Mouse (Mus musculus): ENCODE results near the gene Cux1. TPM values are rescaled to one million over a fixed set of nuclear protein-coding genes. Genes with fewer than 3 reads are reported as not detected.
A peak's percentile ranks its signal among the peaks of the same experiment; 100 is the strongest.

The Cux1 gene
- polyA plus RNA-seq, 1 experiment from 2014 or later, result 139 TPM

DNA sequence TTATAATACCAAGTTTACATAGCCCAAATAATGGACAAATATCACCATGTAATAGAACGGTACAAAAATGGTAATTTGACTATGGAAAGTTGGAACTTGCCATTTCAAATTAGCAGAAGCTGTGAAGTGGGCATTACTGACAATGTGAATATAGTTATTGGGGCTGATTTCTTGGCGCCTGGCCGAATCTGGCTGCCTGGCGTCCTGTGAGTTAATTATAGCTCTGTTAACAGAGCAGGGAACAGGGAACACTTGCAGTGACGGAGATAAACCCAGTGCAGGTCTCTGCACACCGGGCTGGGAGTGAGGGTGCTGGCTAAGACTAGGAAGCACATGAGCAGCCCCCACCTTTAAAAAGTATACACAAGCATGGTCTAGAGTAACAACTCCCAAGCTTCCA, 104.7 kb downstream of the Cux1 start:
- H3K27me3 ChIP-seq, result no peaks in the 10 kb centered on the region
- H3K36me3 ChIP-seq (ENCODE audit: poor library complexity, severe bottlenecking), result peaks cover 3% of the 10 kb centered on the region; the same call in 1 of the 2 replicates
- H3K4me2 ChIP-seq, result no peak overlapping the region
- no peaks in the 10 kb centered on the region for H3K9me3 ChIP-seq (replicated peaks)
- no peak overlapping the region for H3K4me3 ChIP-seq
- ATAC-seq, result 0 out of 2 replicates have a peak, but pooled peaks have one; percentile 21
- H3K9ac ChIP-seq, result no peak overlapping the region
- H3K4me1 ChIP-seq, result peaks cover 39% of the 10 kb centered on the region
- H3K27ac ChIP-seq, result no peak overlapping the region
- WGBS, result 46% methylated on average over 6 of the region's 6 CpGs

DNA sequence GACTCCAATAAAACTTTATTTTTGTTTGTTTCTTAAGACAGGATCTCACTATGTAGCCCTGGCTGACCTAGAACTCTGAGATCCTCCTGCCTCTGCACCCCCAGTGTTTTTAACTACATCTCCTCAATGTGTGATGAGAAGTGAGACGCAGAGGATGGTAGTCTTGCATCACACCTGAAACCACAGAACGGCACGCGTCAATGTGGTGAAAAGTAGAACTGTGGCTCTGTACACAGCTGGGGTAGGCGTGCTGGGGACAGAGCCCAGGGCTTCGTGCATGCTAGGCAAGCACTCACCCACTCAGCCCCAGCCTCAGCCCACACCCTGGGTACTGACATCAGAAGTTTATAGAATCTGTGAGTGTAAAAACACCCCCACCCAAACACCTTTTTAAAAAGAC, 107.4 kb downstream of the Cux1 start:
- ATAC-seq, result no peak
- H3K27ac ChIP-seq, result no peak overlapping the region
- peaks cover 21% of the 10 kb centered on the region for H3K4me1 ChIP-seq
- 98% methylated on average over 6 of the region's 6 CpGs for WGBS
- H3K4me3 ChIP-seq, result no peak overlapping the region
- no peaks in the 10 kb centered on the region for H3K9me3 ChIP-seq (replicated peaks)
- H3K36me3 ChIP-seq (ENCODE audit: poor library complexity, severe bottlenecking), result peaks cover 3% of the 10 kb centered on the region; the same call in 1 of the 2 replicates
- no peak overlapping the region for H3K9ac ChIP-seq
- no peak overlapping the region for H3K4me2 ChIP-seq
- no peaks in the 10 kb centered on the region for H3K27me3 ChIP-seq

DNA sequence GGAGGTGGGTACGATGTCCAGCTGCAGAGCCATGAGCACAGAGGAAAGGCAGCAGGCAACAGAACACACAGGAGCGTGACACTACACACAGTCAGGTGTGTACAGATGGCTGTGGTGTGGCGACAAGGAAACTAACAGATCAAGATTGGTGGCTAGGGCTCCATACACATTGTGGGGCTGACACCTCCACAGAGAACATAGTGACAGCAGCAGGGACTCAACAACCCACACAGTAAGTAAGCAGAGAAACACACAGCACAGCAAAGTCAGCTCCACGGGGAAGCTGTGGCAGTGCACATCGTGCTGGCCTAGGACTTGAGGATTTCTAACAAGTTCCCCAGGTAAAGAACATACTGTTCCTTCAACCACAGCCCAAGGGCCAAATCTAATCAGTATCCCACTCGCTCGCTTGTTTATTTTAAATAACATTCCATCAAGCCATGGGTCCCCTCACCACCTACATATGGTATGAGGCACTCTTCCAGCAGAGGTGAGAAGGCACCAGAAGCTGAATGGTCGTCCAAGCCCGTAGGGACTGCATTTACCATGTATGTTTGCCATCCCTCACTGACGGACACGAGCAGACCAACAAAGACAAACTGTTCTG, 108.3 kb downstream of the Cux1 start:
- no peak for ATAC-seq
- WGBS, result 91% methylated on average over 11 of the region's 11 CpGs
- Histone ChIP-seq H3K4me3 (no peak overlapping the region), H3K9ac (no peak overlapping the region), H3K36me3 (ENCODE audit: poor library complexity, severe bottlenecking) (peaks cover 2% of the 10 kb centered on the region; the same call in 1 of the 2 replicates), H3K4me1 (peaks cover 12% of the 10 kb centered on the region), H3K4me2 (no peak overlapping the region), H3K27ac (no peak overlapping the region), H3K27me3 (no peaks in the 10 kb centered on the region), H3K9me3 (replicated peaks) (no peaks in the 10 kb centered on the region)

DNA sequence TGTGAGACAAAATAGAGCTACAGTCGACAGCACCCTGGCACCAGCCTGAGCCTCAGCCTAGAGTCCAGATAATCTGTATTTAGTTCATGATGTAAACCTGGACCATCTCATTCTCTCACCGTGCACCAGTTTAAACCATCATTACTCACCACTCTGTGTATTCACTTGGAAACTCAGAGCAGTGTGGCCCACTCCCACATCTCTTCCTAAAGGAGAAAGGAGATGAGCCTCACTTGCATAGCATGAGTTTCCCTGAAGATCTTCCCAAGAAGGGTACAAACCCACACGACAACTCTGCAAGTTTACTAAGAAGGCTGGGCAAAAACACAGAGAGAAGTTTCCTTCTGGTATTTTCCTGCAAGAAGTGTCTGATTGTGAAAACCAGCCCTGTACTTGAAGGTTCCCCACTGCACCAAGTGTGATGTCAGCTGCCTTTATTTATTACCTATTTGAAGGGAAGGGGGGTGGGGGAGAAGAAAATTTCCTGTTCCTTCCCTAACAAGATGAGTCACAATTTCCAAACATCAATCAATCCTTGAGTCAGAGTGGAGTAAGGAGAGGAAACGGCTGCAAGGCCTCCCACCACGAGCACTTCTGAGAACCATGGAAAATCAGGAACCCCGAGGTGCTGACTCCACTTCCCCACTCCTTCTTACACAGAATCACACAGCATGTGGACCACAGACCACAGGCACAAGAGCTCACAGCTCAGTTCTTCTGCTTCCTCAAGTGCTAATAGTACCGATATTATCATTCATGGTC, 109.0 kb downstream of the Cux1 start:
- ATAC-seq, result no peak
- H3K9ac ChIP-seq, result no peak overlapping the region
- H3K4me1 ChIP-seq, result peaks cover 8% of the 10 kb centered on the region
- no peaks in the 10 kb centered on the region for H3K36me3 ChIP-seq (ENCODE audit: poor library complexity, severe bottlenecking)
- no peak overlapping the region for H3K4me2 ChIP-seq
- H3K27me3 ChIP-seq, result no peaks in the 10 kb centered on the region
- 85% methylated on average over 7 of the region's 7 CpGs for WGBS
- H3K4me3 ChIP-seq, result no peak overlapping the region
- no peak overlapping the region for H3K27ac ChIP-seq
- no peaks in the 10 kb centered on the region for H3K9me3 ChIP-seq (replicated peaks)

DNA sequence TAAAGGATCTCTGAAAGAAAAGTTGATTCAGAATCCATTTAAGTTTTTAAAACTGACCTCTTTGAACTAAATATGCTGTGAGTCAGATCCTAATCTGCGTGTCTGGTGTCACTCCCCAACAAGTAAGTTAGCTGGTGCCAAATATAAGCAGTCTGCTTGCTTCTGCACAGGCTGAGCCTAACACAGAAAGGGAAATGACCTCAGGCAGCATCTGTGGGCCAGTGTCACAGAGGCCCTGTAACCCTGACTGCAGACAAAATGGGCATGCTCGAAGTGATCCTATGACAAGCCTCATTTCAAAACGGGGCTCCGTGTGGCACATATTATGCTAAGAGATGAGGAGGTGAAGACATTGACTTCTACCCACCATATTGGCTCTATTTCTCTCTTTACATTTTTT, 110.9 kb downstream of the Cux1 start:
- Histone ChIP-seq H3K36me3 (ENCODE audit: poor library complexity, severe bottlenecking) (no peaks in the 10 kb centered on the region), H3K9ac (no peak overlapping the region), H3K27ac (no peak overlapping the region), H3K4me1 (no peaks in the 10 kb centered on the region), H3K9me3 (replicated peaks) (no peaks in the 10 kb centered on the region), H3K4me2 (no peak overlapping the region), H3K27me3 (no peaks in the 10 kb centered on the region), H3K4me3 (no peak overlapping the region)
- ATAC-seq, result no peak
- WGBS, result 92% methylated on average over 4 of the region's 4 CpGs

DNA sequence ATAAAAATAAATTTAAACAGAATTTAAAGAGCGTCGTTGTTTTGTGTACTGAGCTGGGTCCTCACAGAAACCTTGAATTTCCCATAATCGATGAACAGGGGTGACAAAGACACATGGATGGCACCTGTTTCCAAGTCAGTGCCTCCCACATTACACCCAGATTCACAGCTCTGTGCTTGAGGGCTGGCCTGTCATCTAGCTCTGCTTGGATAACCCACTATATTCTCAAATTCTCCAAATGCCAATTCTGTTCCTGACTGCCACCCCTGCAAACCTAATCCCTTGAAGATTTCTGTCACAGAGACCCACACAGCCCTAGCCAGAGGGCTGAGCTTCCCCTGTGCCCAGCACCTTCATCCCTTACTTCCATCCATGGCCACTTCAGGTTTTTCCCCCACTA, 114.6 kb downstream of the Cux1 start:
- ATAC-seq, result no peak
- Histone ChIP-seq H3K9me3 (replicated peaks) (no peaks in the 10 kb centered on the region), H3K4me2 (no peak overlapping the region), H3K27me3 (no peaks in the 10 kb centered on the region), H3K4me1 (no peaks in the 10 kb centered on the region), H3K27ac (no peak overlapping the region), H3K4me3 (no peak overlapping the region), H3K36me3 (ENCODE audit: poor library complexity, severe bottlenecking) (no peaks in the 10 kb centered on the region), H3K9ac (no peak overlapping the region)
- whole genome bisulfite sequencing, result 100% methylated on average over 3 of the region's 3 CpGs

DNA sequence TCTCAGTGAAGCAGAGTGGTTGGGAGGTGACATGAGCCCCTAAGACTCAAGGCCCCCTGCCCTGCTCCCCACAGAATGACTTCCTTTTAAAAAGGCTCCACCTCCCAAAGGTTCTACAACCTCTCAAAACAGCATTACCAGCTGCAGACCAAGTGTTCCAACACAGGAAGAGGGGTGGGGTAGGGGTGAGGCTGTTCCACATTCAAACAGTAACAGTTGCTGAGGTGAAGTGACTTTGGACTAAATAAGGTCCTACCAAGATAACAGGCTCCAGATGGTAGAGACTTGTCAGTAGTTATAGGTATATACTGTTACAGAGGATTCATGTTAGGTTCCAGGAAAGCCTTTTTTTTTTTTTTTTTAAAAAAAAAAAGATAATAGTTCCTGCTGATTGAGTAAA, 117.5 kb downstream of the Cux1 start:
- Histone ChIP-seq H3K4me1 (no peaks in the 10 kb centered on the region), H3K4me2 (no peak overlapping the region), H3K27ac (no peak overlapping the region), H3K36me3 (ENCODE audit: poor library complexity, severe bottlenecking) (no peaks in the 10 kb centered on the region), H3K9ac (no peak overlapping the region), H3K4me3 (no peak overlapping the region), H3K9me3 (replicated peaks) (no peaks in the 10 kb centered on the region), H3K27me3 (no peaks in the 10 kb centered on the region)
- ATAC-seq, result no peak

DNA sequence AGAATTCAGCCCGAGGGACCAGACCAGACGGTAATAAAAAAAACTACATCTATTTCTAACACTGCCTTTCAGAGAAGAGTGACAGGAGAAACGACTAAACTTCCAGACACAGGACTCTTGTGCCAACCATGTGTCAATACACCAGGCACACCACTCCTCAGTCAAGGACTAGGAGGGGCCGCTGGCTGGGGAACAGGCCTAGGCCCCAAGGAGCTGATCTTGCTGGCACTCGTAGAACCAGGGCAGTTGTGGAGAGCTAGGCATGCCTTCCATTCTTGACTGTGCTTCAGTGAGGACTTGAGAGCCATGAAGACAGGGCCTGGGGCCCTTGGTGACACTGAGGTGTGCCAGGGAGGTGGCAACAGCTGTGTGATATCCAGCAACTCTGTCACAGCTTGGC, 121.3 kb downstream of the Cux1 start:
- no peak overlapping the region for H3K9ac ChIP-seq
- peaks cover 24% of the 10 kb centered on the region for H3K4me1 ChIP-seq
- no peak overlapping the region for H3K27ac ChIP-seq
- no peak overlapping the region for H3K4me2 ChIP-seq
- H3K4me3 ChIP-seq, result no peak overlapping the region
- no peaks in the 10 kb centered on the region for H3K27me3 ChIP-seq
- no peaks in the 10 kb centered on the region for H3K36me3 ChIP-seq (ENCODE audit: poor library complexity, severe bottlenecking)
- no peaks in the 10 kb centered on the region for H3K9me3 ChIP-seq (replicated peaks)
- 83% methylated on average over 5 of the region's 5 CpGs for WGBS
- ATAC-seq, result no peak

DNA sequence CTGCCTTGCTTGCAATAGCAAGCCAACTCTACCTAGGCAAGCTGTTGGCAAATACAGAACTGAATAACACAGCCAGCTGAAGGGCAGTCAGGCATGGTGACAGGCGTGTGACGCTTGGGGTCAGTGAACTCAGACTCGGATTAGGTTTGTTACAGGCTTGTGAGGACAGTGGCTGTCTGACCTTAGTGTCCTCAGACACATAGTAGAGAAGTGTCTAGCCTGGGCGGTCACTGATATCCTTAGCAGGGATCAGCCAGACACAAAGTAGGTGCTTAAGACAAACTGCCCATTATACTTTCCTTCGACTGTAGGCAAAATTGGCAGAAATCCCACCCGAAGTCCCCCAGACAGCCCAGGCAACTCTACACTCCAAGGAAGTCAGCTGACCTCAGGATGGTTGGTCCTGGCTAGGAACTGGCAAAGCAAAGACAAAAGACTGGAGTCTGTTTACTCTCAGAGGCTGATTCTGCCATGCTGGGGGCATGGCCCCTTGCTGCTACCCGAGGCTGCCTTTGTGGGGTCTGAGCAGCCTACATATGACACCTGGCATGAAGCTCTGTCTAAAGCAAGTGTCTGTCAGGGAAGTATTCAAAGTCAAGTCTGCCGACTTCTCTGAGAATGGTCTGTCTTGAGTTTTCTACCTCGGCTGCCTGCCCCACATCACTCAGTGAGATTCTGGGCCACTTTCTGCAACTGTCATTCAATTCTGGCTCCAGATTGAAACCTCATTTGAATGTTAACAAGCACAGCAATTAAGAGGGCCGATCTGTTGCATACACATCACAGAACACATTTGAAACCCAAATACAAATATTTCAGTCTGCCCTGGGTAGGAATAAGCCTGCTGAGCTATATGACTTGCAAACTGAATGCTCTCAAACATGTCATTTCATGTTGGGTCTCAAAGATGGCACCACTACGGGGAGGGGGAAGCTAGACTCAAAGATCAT, 124.8 kb downstream of the Cux1 start:
- no peak overlapping the region for H3K4me3 ChIP-seq
- no peaks in the 10 kb centered on the region for H3K27me3 ChIP-seq
- H3K4me1 ChIP-seq, result peaks cover 24% of the 10 kb centered on the region
- 0 out of 2 replicates have a peak, but pooled peaks cover 5% of the 10 kb centered on the region for H3K36me3 ChIP-seq (ENCODE audit: poor library complexity, severe bottlenecking)
- peak; percentile 87 for ATAC-seq
- 52% methylated on average over 11 of the region's 11 CpGs for WGBS
- H3K4me2 ChIP-seq, result no peak overlapping the region
- H3K9ac ChIP-seq, result peak overlapping the region; percentile 30; the same call in 1 of the 2 replicates
- no peaks in the 10 kb centered on the region for H3K9me3 ChIP-seq (replicated peaks)
- peak overlapping the region; percentile 69 for H3K27ac ChIP-seq

DNA sequence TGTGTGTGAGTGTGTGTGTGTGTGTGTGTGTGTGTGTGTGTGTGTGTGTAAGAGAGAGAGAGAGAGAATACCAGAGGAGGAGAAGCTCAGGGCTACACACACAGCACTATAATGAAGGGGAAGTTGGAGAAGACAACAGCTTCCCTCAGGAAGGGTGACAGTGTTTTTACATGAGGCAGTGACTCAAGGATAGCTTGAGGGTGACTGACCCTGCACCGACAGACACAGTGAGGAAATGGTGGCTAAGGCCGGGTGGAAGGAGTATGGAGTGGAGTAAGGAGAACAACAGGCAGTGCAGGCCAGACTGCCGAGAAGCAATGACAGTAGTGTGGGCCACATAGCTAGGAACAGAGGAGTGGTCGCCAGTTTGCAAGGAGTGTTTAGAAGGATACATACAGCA, 137.6 kb downstream of the Cux1 start:
- 79% methylated on average over 4 of the region's 4 CpGs for WGBS

DNA sequence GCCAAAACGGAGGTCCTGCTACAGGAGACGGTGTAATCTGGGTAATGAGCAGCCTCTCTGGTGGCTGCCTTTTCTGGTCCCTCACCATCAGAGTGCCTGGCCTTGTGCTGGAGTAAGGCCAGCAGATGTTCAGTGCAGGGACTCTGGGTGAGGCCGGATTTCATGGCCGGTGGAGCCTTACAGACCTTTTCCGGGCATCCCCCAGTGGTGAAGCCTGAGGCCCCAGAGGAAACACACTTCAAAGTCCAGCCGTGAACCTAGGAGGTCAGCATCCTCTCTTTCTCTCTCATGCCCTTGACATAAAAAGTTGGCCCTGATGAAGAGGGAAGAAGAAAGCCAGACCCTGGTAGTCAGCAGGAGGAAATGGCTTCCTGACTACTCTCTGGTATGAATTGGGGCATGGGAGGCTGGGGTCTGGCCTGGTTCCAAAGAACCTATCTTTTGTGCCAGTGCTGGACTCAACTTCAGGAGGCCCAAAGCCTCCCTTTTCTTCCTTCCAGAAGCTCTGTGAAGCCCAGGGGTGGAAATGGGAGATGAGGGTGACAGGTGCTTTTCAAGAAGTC, 138.7 kb downstream of the Cux1 start:
- Histone ChIP-seq H3K36me3 (ENCODE audit: poor library complexity, severe bottlenecking) (no peaks in the 10 kb centered on the region), H3K4me1 (peaks cover 24% of the 10 kb centered on the region), H3K27ac (peak overlapping the region; percentile 19; the same call in 1 of the 2 replicates), H3K4me3 (no peak overlapping the region), H3K27me3 (no peaks in the 10 kb centered on the region), H3K4me2 (no peak overlapping the region), H3K9ac (no peak overlapping the region), H3K9me3 (replicated peaks) (no peaks in the 10 kb centered on the region)
- ATAC-seq, result no peak
- 71% methylated on average over 6 of the region's 6 CpGs for WGBS

More for the DNA sequence above, 137.6 kb downstream of the Cux1 start:
- no peak overlapping the region for H3K4me3 ChIP-seq
- H3K27me3 ChIP-seq, result no peaks in the 10 kb centered on the region
- no peak for ATAC-seq
- no peak overlapping the region for H3K27ac ChIP-seq
- H3K36me3 ChIP-seq (ENCODE audit: poor library complexity, severe bottlenecking), result no peaks in the 10 kb centered on the region
- no peak overlapping the region for H3K9ac ChIP-seq
- no peak overlapping the region for H3K4me2 ChIP-seq
- peaks cover 24% of the 10 kb centered on the region for H3K4me1 ChIP-seq
- H3K9me3 ChIP-seq (replicated peaks), result no peaks in the 10 kb centered on the region
